Mouse (Mus musculus): ENCODE results near the gene Olfr1039.
"Not testable (repeated sequence)": the region's sequence is repeated elsewhere in the genome, so short reads cannot be mapped to it uniquely, and the experiment has no call there.

The Olfr1039 gene

GRCm38 (mm10) chr2:86135828-86136227 is at the start of gene Olfr1039:
Gene Olfr1039 (minus strand): TSS chr2:86135928.
- DNase-seq: no peak

- no peak for DNase-seq
Observed at GRCm38 (mm10) chr2:86179950-86180349, 44.2 kb upstream of the Olfr1039 start.

GRCm38 (mm10) chr2:86177720-86178119 is 42.0 kb upstream of the Olfr1039 start, which contains the start of gene Olfr1044:
Gene Olfr1044 (minus strand): TSS chr2:86177820.
- no peak for DNase-seq

GRCm38 (mm10) chr2:86175422-86175821 is 39.7 kb upstream of the Olfr1039 start:
- DNase-seq: not testable (repeated sequence)

GRCm38 (mm10) chr2:86167422-86167821 is 31.7 kb upstream of the Olfr1039 start, which contains the start of gene Olfr1043:
Gene Olfr1043 (minus strand): TSS chr2:86167522.
- DNase-seq: no peak

GRCm38 (mm10) chr2:86161738-86162137 is 26.0 kb upstream of the Olfr1039 start, which contains the start of gene Olfr1042:
Gene Olfr1042 (minus strand): TSS chr2:86161838.
- DNase-seq: no peak

GRCm38 (mm10) chr2:86146632-86147031 is 10.9 kb upstream of the Olfr1039 start, which contains the start of gene Olfr1040:
Gene Olfr1040 (minus strand): TSS chr2:86146732.
- no peak for DNase-seq

- no peak for DNase-seq
Observed at GRCm38 (mm10) chr2:86087285-86087684, 48.4 kb downstream of the Olfr1039 start, which contains the start of gene Olfr1037. Gene Olfr1037 (minus strand): TSS chr2:86087385.

GRCm38 (mm10) chr2:86080478-86080877 is 55.2 kb downstream of the Olfr1039 start:
- not testable (repeated sequence) for DNase-seq

Measured in cerebellum, adult 8-10 months (tissue).